Mouse (Mus musculus): ENCODE measurements around the gene Jund.

DNA sequence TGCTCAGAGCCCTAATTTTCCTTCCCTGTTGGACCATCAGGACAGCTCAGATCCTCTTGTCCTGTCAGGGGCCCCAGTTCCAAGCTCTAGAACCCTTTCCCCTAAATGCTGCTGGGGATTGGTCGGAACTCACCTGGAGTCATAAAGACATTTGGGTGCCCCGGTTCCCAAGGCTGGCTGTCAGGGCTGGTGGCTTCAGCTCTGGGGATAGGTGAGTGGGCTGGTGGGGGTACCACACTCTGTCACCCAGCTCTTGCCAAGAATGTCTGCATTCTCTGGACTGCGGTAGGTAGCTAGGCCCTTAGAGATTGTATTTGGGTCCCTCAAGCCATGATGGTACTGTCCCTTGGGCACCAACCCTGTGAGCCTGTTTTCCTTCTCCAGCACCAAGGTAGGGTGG lies 4.5 kb downstream of the Jund start, which contains the start of gene Iqcn:
- no peak for TF ChIP-seq TCF12 (IDR thresholded peaks at IDR 0.05; ENCODE audit: low read depth, low read length)
- no peak for TF ChIP-seq CTCF (conservative IDR thresholded peaks at IDR 0.05 in 1 of 2, IDR thresholded peaks at IDR 0.05 in 1 of 2; ENCODE audit: low read depth in 2 of 2, low read length in 2 of 2)
- TF ChIP-seq USF2 (conservative IDR thresholded peaks at IDR 0.05; ENCODE audit: low read depth, low read length) = no peak
- TF ChIP-seq EP300 (IDR thresholded peaks at IDR 0.05; ENCODE audit: low read length) = no peak
- TF ChIP-seq CHD2 (IDR thresholded peaks at IDR 0.05; ENCODE audit: low read length) = no peak
- TF ChIP-seq GABPA (IDR thresholded peaks at IDR 0.05; ENCODE audit: insufficient replicate concordance, low read depth, low read length) = no peak
- TF ChIP-seq ZMIZ1 (IDR thresholded peaks at IDR 0.05; ENCODE audit: low read depth, low read length) = no peak

Data from CH12.LX (cell line).